Mouse (Mus musculus): ENCODE measurements around the gene Tdp1.

DNA sequence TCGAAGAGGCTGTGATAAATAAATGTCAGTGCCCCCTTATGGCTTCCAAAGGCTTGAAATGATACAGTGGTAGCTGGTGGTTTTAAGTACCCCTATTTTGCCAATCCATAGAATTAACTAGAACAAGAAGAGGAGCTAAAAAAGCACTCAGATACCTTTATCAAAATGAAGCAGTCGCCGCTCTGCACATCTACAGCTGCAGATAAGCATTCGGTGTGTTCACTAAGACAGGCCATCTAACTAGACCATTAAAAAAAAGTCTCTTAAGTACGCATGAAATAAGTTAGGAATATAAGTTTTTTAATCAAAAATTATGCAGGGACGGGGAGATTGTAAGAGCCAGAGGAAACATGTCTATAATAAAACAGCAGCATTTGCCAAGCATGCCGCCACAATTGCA is 76.4 kb downstream of the Tdp1 start:
- no peak for TF ChIP-seq CTCF (IDR thresholded peaks at IDR 0.05)
- TF ChIP-seq POLR2A (IDR thresholded peaks at IDR 0.05; ENCODE audit: insufficient read depth, low read depth, low read length), result no peak
- TF ChIP-seq EP300 (IDR thresholded peaks at IDR 0.05; ENCODE audit: insufficient read depth, low read depth, low read length), result no peak
